Mouse (Mus musculus) forebrain, embryonic 10.5 days (tissue): ENCODE results near the gene Sfxn5. TPM values are rescaled to one million over a fixed set of nuclear protein-coding genes. Genes with fewer than 3 reads are reported as not detected.

Experiments used
- DNase-seq: peaks from one replicate; pipeline ENCODE4 v3.0.0-alpha.2; 2017; ENCODE audit warnings: low spot score; ENCODE audit errors: extremely low spot score
- H3K27ac ChIP-seq: fragments of 300-500 bp; sonication (generic); 2 replicates; pipeline ENCODE4 v1.5.1; 2016; ENCODE audit warnings: mild to moderate bottlenecking
- H3K27me3 ChIP-seq: fragments of 300-500 bp; sonication (generic); 2 replicates; pipeline ENCODE4 v1.6.1; 2016; ENCODE audit warnings: mild to moderate bottlenecking; ENCODE audit not compliant: poor library complexity, severe bottlenecking
- H3K36me3 ChIP-seq: fragments of 300-500 bp; sonication (generic); replicated peaks from 2 replicates; pipeline ENCODE4 v1.6.1; 2016; ENCODE audit warnings: mild to moderate bottlenecking, moderate library complexity
- H3K4me1 ChIP-seq: fragments of 300-500 bp; sonication (generic); 2 replicates; pipeline ENCODE4 v1.6.1; 2016
- H3K4me3 ChIP-seq: fragments of 300-500 bp; sonication (generic); 2 replicates; pipeline ENCODE4 v1.5.1; 2016; ENCODE audit warnings: mild to moderate bottlenecking, moderate library complexity
- H3K9me3 ChIP-seq: fragments of 300-500 bp; sonication (generic); 2 replicates; pipeline ENCODE4 v1.6.1; 2016; ENCODE audit warnings: mild to moderate bottlenecking, moderate library complexity
- WGBS: fragments of 180-500 bp; shearing (Covaris S2); methylation state at CpG from one replicate; pipeline ENCODE4 v1.1.7; 2016; 5-methylcytosine and 5-hydroxymethylcytosine counted together
- polyA plus RNA-seq: library from polyadenylated mRNA; unstranded; fragments of >200 nt; fragmentation: Nextera tagmentation; extraction: Ambion mirVana; gene quantifications from 2 replicates; pipeline ENCODE4 v1.2.1, GENCODE M21; 2016

The Sfxn5 gene
- polyA plus RNA-seq, 1 experiment from 2014 or later: 14.3 TPM

GRCm38 (mm10) chr6:85206182-85206938 is 126.9 kb downstream of the Sfxn5 start:
- 33% methylated on average over 16 of the region's 16 CpGs for WGBS
- peaks cover 83% of the 10 kb centered on the region for H3K36me3 ChIP-seq
- H3K27me3 ChIP-seq: peaks cover 60% of the 10 kb centered on the region
- H3K4me1 ChIP-seq: peaks cover 35% of the 10 kb centered on the region
- H3K27ac ChIP-seq: 0 out of 2 replicates have a peak overlapping the region, but pooled peaks have one; percentile 30
- DNase-seq: no peak
- H3K4me3 ChIP-seq: no peak overlapping the region
- no peaks in the 10 kb centered on the region for H3K9me3 ChIP-seq

DNA sequence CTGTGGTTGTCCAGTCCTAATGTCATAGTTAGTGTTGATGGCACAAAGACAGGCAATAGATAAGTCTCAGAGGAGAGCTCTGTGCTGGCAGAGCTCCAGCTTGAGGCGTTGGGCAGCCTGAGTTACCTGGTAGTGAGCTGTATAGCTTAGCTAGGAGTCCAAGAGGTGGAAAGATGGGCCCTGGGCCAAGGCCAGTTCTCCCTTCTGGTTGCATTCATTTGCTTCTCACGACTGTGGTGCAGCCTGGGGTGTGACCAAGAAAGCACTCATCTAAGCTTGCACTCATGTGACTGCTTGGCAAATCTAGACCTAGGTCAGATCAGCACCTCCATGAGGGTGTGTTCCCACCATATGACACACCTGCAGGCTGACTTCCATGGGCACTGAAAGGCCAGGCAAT is 135.3 kb downstream of the Sfxn5 start:
- 75% methylated on average over 2 of the region's 2 CpGs for WGBS
- H3K36me3 ChIP-seq: peaks cover 87% of the 10 kb centered on the region
- H3K4me3 ChIP-seq: no peak overlapping the region
- DNase-seq: no peak
- no peak overlapping the region for H3K27ac ChIP-seq
- H3K4me1 ChIP-seq: peaks cover 24% of the 10 kb centered on the region
- H3K27me3 ChIP-seq: peaks cover 57% of the 10 kb centered on the region
- H3K9me3 ChIP-seq: no peaks in the 10 kb centered on the region

DNA sequence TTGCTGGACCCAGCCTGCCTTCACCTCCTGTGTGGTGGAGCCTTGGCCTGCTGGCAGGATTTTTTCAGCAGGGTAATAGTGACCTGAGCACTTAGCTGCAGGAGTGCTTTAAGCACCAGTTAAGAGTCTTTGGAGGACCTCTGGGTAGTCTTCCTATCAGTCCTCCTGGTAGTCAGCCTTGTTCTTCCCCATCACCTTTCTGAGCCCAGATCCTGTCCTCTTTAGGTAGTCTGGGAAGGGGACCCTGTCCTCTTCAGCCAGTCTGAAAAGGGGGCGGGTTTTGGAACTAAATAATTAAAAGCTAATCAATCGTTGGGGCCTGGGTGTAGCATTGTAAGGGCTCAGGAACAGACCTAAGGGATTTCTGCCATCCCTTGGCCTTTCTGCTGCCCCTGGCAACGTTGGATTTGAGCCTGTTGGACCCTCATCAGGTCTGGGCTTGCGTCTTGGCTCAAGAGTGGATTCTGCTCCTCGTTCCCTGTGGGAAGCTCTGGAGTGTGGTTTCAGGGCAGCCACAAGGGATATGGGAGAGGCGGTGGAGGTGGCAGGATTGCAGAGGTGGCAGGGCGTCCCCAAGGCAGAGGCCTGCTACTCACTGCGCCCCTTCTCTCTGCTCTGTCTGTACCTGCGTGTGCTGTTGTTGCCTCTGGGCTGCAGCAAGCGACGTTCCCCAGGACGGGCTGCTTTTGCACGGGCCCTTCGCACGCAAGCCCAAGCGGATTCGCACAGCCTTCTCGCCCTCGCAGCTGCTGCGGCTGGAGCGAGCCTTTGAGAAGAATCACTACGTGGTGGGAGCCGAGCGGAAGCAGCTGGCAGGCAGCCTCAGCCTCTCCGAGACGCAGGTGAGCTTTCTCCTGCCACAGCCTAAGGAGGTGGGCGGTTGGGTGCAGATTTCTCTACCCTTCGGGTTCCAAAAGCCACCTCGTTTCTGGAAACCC is 139.6 kb downstream of the Sfxn5 start:
- no peak for DNase-seq
- Histone ChIP-seq H3K27me3 (peaks cover 96% of the 10 kb centered on the region), H3K4me3 (peak overlapping the region; percentile 78), H3K36me3 (peaks cover 77% of the 10 kb centered on the region), H3K27ac (peak overlapping the region; percentile 69; the same call in 1 of the 2 replicates), H3K9me3 (no peaks in the 10 kb centered on the region), H3K4me1 (peaks cover 62% of the 10 kb centered on the region)
- 4% methylated on average over 29 of the region's 29 CpGs for WGBS

- Histone ChIP-seq H3K4me1 (peaks cover 79% of the 10 kb centered on the region), H3K27ac (peak overlapping the region; percentile 94), H3K36me3 (peaks cover 60% of the 10 kb centered on the region), H3K4me3 (peak overlapping the region; percentile 78), H3K9me3 (no peaks in the 10 kb centered on the region), H3K27me3 (peaks cover 100% of the 10 kb centered on the region)
- DNase-seq: no peak
- 21% methylated on average over 9 of the region's 9 CpGs for WGBS
Observed at GRCm38 (mm10) chr6:85191751-85192440, 141.3 kb downstream of the Sfxn5 start.

DNA sequence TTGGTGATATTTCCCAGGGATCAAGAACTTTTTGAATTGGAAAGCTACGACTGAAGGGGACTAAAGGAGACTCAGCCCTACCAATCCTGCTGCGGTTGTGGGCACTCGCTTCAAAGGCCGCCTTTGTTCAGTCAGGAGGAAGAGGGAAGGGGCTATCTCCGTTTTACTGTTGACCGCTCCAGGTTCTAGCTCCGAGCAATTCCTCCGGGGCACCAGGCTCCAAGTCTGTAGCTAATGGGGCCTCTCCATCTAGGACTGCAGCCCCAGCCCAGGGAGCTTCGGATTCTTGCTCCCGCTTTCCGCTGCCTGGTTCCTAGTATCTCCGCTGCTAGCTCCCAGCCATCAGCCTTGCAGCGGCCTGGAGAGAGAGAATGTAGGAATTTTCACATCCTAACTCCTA is 142.6 kb downstream of the Sfxn5 start:
- 2% methylated on average over 13 of the region's 13 CpGs for WGBS
- H3K27ac ChIP-seq: peak overlapping the region; percentile 94

GRCm38 (mm10) chr6:85189911-85190591 is 143.2 kb downstream of the Sfxn5 start:
- peak; percentile 59 for DNase-seq
- under 1% methylated on average over 52 of the region's 52 CpGs for WGBS
- no peaks in the 10 kb centered on the region for H3K9me3 ChIP-seq
- peaks cover 94% of the 10 kb centered on the region for H3K4me1 ChIP-seq
- peak overlapping the region; percentile 78 for H3K4me3 ChIP-seq
- peaks cover 46% of the 10 kb centered on the region for H3K36me3 ChIP-seq
- H3K27me3 ChIP-seq: peaks cover 100% of the 10 kb centered on the region
- peak overlapping the region; percentile 94 for H3K27ac ChIP-seq

More for the DNA sequence above, 142.6 kb downstream of the Sfxn5 start:
- peaks cover 92% of the 10 kb centered on the region for H3K4me1 ChIP-seq
- H3K36me3 ChIP-seq: peaks cover 49% of the 10 kb centered on the region
- no peaks in the 10 kb centered on the region for H3K9me3 ChIP-seq
- DNase-seq: peak; percentile 61
- H3K4me3 ChIP-seq: peak overlapping the region; percentile 78
- peaks cover 100% of the 10 kb centered on the region for H3K27me3 ChIP-seq

DNA sequence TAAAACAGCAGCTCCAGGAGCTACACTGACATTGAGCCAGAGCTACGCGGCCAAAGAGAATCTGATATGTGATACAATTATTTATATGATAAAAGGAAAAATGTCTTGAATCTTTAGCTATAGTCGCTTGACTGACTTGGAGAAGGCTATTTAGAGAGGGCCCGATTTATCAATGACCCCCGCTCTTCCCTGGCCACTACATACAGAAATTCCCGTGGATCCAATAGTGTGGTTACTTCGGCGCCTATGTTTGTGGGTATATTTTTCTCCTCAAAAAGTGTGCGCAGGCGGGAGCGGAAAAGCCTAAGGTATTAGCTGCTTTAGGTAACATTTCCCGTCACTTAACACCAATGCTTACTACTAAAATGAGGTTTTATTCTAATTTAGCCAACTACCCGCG is 143.9 kb downstream of the Sfxn5 start:
- peaks cover 88% of the 10 kb centered on the region for H3K4me1 ChIP-seq
- 4% methylated on average over 14 of the region's 14 CpGs for WGBS
- peaks cover 41% of the 10 kb centered on the region for H3K36me3 ChIP-seq
- peak overlapping the region; percentile 94 for H3K27ac ChIP-seq
- no peaks in the 10 kb centered on the region for H3K9me3 ChIP-seq
- H3K4me3 ChIP-seq: peak overlapping the region; percentile 78
- peaks cover 99% of the 10 kb centered on the region for H3K27me3 ChIP-seq
- no peak for DNase-seq

- under 1% methylated on average over 39 of the region's 39 CpGs for WGBS
- Histone ChIP-seq H3K9me3 (no peaks in the 10 kb centered on the region), H3K4me1 (peaks cover 79% of the 10 kb centered on the region), H3K4me3 (peak overlapping the region; percentile 78), H3K27ac (peak overlapping the region; percentile 94), H3K27me3 (peaks cover 99% of the 10 kb centered on the region), H3K36me3 (peaks cover 35% of the 10 kb centered on the region)
- peak; percentile 61 for DNase-seq
Observed at GRCm38 (mm10) chr6:85188256-85189110, 144.7 kb downstream of the Sfxn5 start.

GRCm38 (mm10) chr6:85187340-85188211 is 145.6 kb downstream of the Sfxn5 start, which contains the start of gene Emx1:
TSS of gene Emx1 (plus strand) at chr6:85187438.
- DNase-seq: peak; percentile 83
- H3K4me3 ChIP-seq: peak within 1 kb of the TSS; percentile 78
- peaks cover 99% of the 10 kb centered on the region for H3K27me3 ChIP-seq
- H3K27ac ChIP-seq: peak within 1 kb of the TSS; percentile 94
- peaks cover 29% of the 10 kb centered on the region for H3K36me3 ChIP-seq
- H3K9me3 ChIP-seq: no peaks in the 10 kb centered on the region
- WGBS: under 1% methylated on average over 80 of the region's 81 CpGs
- peaks cover 70% of the 10 kb centered on the region for H3K4me1 ChIP-seq

- Histone ChIP-seq H3K36me3 (peaks cover 20% of the 10 kb centered on the region), H3K4me1 (peaks cover 61% of the 10 kb centered on the region), H3K9me3 (no peaks in the 10 kb centered on the region), H3K4me3 (peak overlapping the region; percentile 78), H3K27ac (peak overlapping the region; percentile 94), H3K27me3 (peaks cover 94% of the 10 kb centered on the region)
- WGBS: 1% methylated on average over 15 of the region's 15 CpGs
- DNase-seq: peak; percentile 44
Observed at GRCm38 (mm10) chr6:85186744-85187059, 146.5 kb downstream of the Sfxn5 start.
